Mouse (Mus musculus): Measurements from ENCODE around the gene Agtr1a.

The Agtr1a gene

GRCm38 (mm10) chr13:30336148-30336801 is at the start of gene Agtr1a:
Gene Agtr1a, plus strand, starts transcription at chr13:30336441.
- DNase-seq, result no peak

- no peak for DNase-seq
These were observed 26.0 kb upstream of the Agtr1a start for GRCm38 (mm10) chr13:30310221-30310620.

GRCm38 (mm10) chr13:30324669-30325346 is 11.4 kb upstream of the Agtr1a start:
- DNase-seq, result no peak

- DNase-seq, result no peak
These were observed 5.2 kb upstream of the Agtr1a start for GRCm38 (mm10) chr13:30331061-30331460.

GRCm38 (mm10) chr13:30331851-30332250 is 4.4 kb upstream of the Agtr1a start:
- DNase-seq, result no peak

GRCm38 (mm10) chr13:30332581-30332980 is 3.7 kb upstream of the Agtr1a start:
- DNase-seq, result no peak

- DNase-seq, result no peak
These were observed 1.6 kb upstream of the Agtr1a start for GRCm38 (mm10) chr13:30334667-30335066.

- no peak for DNase-seq
These were observed 672 bp downstream of the Agtr1a start for GRCm38 (mm10) chr13:30336913-30337312.

GRCm38 (mm10) chr13:30337646-30338045 is 1.4 kb downstream of the Agtr1a start:
- DNase-seq, result no peak

GRCm38 (mm10) chr13:30338576-30338975 is 2.3 kb downstream of the Agtr1a start:
- no peak for DNase-seq

- DNase-seq, result no peak
These were observed 3.7 kb downstream of the Agtr1a start for GRCm38 (mm10) chr13:30339927-30340326.

- no peak for DNase-seq
These were observed 6.0 kb downstream of the Agtr1a start for GRCm38 (mm10) chr13:30341987-30342898.

GRCm38 (mm10) chr13:30345427-30345913 is 9.2 kb downstream of the Agtr1a start:
- no peak for DNase-seq

GRCm38 (mm10) chr13:30346881-30347280 is 10.6 kb downstream of the Agtr1a start:
- DNase-seq, result no peak

GRCm38 (mm10) chr13:30348306-30348705 is 12.1 kb downstream of the Agtr1a start:
- DNase-seq, result no peak

GRCm38 (mm10) chr13:30351966-30352365 is 15.7 kb downstream of the Agtr1a start:
- no peak for DNase-seq

- no peak for DNase-seq
These were observed 18.8 kb downstream of the Agtr1a start for GRCm38 (mm10) chr13:30354991-30355580.

GRCm38 (mm10) chr13:30355979-30356378 is 19.7 kb downstream of the Agtr1a start:
- no peak for DNase-seq

- no peak for DNase-seq
These were observed 22.4 kb downstream of the Agtr1a start for GRCm38 (mm10) chr13:30358456-30359168.

GRCm38 (mm10) chr13:30359886-30360285 is 23.6 kb downstream of the Agtr1a start:
- DNase-seq, result no peak

- DNase-seq, result no peak
These were observed 24.8 kb downstream of the Agtr1a start for GRCm38 (mm10) chr13:30361002-30361401.

- DNase-seq, result no peak
These were observed 25.8 kb downstream of the Agtr1a start for GRCm38 (mm10) chr13:30362048-30362447.

Measured in cerebellum, adult 18-20 months (tissue).